Mouse (Mus musculus) spleen, adult 12 weeks (tissue): ENCODE measurements around the gene Ahcyl1.
"Not testable (repeated sequence)": the region's sequence is repeated elsewhere in the genome, so short reads cannot be mapped to it uniquely, and the experiment has no call there.

ENCODE experiments used
- DNase-seq: peaks from one replicate; pipeline ENCODE4 v3.0.0; 2022; ENCODE audit warnings: low spot score

Ahcyl1 gene

DNA sequence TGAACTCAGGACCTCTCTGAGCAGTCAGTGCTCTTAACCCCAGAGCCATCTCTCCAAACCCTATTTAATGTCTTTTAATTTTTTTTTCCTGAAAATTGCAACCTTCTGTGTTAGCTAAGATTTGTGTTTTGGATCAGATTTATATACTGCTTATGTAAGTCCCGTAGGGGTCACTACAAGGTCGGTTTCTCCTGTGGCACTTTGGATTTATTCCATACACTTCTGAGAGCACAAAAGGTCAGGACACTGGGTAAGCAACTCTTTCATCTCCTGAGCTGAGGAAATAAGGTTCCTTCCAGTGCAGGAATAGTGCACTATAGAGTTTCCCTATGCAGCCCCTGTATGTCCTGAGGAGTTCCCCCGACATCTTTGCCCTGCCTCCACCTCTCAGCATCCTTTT, 40.9 kb downstream of the Ahcyl1 start:
- DNase-seq: no peak

DNA sequence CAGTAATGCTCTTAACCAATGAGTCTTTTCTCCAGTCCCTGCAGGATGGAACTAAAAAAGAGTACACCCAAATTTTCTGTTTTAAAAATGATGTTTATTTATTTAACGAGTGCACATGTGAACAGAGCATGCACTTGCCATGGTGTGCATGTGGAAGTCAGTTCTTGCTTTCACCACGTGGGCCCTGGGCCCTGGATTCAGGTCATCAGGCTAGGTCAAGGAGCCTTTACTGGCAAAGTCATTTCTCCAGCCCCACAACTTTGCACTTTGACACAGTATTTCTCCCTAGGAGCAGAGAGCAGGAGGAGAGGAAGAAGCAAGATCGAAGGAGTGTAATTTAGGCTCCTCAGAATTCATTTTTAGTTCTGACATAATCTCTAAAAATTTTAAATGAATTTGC, 41.5 kb downstream of the Ahcyl1 start:
- DNase-seq: no peak

DNA sequence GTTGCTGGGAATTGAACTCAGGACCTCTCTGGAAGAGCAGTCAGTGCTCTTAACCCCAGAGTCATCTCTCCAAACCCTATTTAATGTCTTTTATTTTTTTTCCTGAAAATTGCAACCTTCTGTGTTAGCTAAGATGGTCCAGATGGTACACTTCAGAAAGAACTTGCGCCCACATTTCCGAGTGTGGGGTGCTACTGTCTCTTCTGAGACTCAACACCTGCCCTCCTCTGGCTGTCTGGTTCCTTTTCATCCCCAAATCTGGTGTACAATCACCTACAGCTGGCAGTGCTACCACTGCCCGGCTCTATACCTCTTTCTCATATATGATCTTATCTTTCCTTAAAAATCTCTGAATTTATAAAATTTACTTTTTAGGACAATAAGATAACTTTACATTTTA, 43.4 kb downstream of the Ahcyl1 start:
- no peak for DNase-seq

DNA sequence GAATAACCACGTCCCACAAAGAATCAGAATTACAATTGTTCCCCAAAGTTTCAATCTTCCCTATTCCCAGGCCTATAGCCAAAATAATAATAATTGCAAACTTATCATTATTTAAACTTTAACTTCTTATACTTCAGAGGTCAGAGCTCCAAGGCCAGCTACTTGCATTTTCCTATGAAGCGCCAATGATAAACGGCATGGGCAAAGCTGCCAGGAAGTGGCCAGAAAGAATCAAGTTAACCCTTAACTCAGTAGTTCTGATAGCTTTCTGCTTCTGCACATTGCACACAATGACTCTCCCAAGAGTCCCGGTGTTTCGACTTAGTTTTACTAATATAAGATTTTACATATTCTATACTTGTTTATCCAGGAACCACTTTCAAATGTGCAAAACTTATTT, 46.1 kb downstream of the Ahcyl1 start:
- not testable (repeated sequence) for DNase-seq

DNA sequence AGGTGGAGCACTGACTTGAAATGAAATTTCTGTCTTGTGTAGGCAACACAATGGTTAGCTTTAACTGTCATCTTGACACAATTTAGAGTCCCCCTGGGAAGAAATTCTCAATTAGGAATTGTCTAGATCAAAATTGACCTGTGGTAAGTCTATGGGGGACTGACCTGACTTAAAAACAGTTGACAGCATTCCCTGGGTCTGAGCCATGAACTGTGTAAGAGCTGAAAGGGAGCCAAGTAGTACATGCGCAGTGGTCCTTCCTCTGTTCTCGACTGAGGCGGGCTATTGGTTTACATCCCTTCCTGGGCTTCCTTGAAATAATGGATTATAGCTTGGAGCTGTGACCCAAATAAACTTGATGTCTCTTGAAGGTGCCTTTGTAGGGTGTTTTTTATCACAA, 49.4 kb downstream of the Ahcyl1 start:
- DNase-seq: no peak

DNA sequence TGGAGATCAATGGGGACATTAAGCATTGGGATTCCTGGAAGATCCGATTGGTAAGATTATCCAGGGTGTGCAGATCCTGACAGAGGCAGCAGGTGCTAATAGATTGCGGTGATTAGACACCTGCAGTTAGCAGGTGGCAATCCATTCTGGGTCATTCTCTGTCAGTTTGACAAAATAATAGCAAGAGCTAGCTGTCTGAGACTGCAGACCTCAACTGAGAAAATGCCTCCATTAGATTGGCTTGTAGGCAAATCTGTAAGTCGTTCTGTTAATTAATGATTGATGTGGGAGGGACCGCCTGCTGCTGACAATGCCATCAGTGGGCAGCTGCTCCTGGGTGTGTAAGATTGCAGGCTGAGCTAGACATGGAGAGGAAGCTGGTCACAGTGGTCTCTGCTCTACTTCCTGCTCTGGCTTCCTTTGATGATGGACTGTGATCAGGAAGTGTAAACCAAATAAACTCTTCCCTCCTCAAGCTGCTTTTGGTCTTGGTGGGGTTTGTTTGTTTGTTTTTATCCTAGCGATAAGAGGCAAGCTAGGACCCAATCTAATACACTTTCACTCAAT, 58.7 kb downstream of the Ahcyl1 start:
- DNase-seq: no peak

DNA sequence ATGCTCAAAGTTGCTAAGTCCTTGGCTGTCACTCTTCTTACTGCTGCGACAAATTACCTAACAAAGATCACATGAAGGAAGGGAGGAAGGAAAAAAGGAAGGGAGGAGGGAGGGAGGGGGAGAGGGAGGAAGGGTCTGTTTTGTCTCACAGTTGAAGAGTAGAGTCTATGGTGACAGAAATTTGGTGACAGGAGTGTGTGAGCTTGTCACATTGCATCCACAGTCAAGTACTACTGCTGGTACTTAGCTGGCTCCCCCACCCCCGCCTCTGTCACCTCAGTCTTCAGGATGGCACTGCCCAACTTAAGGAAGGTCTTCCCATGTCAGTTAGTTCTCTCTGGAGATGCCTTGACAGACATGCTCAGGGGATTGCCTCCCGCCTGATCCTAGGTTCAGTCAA, 60.1 kb downstream of the Ahcyl1 start:
- DNase-seq: no peak

DNA sequence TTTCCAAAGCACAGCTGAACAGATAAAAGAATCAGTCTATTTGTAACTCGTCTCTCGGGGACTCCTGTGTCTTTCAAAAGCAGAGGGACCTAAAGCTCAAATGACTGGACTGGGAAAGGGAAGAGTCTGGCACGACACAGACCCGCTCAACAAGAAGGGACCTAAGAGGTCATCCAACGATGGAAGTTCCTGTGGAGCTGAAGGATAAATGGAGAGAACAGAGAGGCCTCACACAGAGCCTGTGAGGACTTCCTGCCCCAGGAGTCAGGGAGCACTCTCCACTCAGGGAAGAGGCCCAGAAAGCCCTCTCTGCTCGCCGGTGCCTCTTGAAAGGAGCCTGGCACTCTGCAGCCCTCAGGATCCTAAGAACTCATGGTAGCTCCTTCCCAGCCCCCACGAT, 60.5 kb downstream of the Ahcyl1 start:
- DNase-seq: no peak

DNA sequence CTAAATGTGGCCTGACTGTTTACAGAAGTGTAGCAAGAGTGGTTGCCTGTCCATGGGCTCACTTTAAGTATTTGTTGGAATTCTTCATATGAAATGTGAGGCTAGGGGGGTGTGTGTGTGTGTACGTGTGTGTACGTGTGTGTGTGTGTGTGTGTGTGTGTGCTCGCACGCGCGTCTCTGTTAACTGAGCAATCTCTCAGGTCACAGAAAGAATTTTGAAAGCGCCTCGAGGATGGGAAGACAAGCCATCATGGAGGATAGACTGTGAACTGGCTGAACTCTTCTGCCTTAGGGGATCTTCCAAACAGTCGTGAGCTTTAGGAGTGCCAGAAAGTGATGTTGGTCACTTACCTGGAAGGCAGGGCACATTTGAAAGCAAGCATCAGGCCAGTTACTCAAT, 62.5 kb downstream of the Ahcyl1 start:
- DNase-seq: no peak

DNA sequence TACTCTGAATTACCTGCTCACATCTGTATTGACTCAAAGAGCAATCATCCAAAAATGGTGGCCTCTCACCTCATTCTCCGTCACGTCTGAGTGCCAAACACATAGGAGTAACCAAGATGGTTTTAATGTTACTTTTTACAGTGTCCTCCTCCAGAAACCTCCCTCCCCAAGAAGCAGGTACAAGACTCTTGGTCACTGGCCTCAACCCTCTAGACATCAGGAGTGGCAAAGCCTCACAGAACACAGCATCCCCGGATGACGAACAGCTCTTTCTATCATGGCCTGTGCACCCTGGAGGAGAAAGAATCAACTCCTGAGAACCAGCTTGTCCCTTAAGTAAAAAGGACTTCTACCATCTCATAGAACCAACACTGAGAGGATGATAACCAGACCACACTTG, 63.6 kb downstream of the Ahcyl1 start:
- DNase-seq: no peak

DNA sequence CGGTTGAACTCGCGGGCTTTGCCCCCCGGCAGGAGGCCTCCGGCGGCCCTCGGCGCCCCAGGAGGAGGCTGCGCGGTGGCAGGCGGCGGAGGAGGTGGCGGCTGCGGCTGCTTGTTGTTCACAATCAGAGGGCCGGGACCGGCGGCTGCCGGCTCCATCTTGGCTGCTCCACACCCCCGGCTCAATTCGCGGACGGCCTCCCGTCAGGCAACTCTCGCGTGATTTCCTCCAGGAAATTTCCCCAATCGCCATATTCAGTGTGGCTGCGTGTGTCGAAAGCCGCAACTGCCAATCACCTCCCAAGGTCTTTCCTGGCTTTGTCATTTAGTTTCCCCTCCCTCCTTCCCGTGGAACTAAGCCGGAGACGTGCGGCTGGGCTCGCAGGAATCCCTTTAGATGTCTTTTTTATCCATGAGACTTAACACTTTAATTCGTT, 64.8 kb downstream of the Ahcyl1 start, which contains the start of gene Strip1:
Gene Strip1, minus strand, starts transcription at position 172 of the 436 bp plus-strand sequence.
- DNase-seq: peak; percentile 80

DNA sequence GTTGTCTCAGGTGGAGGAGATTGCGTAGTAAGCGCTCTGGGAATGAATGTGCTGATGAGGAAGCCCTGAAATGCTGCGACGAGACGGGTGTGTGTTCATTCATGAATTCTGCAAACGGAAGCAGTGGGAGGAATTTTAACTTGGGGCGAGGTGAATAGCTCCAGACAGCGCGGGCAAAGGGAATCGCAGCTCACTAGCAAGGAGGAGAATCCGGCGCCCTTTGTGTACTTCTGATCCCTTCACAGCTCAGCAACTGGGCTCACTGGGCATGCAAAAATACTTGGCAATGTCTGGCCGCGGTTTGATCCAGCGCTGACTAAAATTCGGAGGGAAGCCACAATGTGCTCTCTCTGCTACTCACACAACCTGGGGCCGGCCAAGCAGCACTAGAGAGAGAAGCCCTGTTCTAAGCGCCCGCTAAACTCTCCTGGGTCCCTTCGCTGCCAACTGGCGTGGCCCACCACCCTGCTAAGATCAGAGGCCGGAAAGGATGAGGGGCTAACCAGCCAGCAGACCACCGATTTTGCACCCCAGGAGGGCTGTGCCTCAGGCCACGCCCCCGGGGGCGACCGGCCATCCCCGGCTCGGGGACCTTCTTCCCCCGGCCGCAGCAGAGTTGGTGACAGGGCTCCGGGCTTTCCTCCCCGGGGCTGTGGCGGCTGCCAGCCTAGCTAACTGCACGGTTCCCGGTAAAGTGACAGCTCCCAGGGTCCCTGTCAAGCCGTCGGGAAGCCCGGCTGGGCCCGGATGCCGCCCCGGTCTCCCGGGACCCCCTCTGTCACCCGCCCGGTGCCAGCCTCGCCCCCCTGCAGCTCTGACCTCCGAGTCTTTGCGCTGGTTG, 65.5 kb downstream of the Ahcyl1 start, which contains the start of gene Gm10961:
Gene Gm10961, plus strand, starts transcription at position 641 of the 841 bp plus-strand sequence.
- DNase-seq: no peak

DNA sequence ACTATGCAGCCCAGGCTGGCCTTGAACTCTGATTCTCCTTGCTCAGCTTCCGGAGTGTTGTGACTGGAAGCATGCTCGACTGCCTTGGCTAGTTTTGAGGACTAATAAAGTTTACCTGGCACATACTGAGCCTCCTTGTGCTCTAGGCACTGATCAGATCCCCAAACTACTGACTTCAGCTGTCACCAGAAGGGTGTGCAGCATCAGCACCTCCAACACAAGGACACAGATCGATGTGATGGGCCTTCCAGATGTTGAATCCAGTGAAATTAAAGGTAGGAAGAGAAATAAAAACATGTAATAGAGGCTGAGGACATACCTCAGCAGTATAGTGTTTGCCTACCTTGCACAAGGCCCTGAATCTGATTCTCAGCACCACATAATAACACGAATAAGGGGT, 66.9 kb downstream of the Ahcyl1 start:
- DNase-seq: no peak

DNA sequence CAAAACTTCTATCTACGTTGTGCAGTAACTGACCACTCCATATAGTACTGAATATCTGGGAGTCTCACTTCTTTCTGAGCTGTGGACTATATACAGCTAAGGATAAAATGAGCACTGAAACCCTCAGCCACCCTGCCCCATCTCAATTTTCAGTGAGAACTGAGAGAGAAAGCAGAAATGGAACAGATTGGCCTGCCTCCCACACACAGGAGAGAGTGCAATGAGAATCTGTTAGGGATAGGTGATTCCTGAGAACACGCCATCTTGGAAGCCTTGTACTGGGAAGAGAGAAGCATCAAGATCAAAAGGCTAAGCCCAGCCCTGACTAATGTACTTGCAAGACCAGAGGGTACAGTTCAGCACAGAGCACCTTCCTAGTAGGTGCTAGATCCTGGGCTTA, 67.8 kb downstream of the Ahcyl1 start:
- no peak for DNase-seq

DNA sequence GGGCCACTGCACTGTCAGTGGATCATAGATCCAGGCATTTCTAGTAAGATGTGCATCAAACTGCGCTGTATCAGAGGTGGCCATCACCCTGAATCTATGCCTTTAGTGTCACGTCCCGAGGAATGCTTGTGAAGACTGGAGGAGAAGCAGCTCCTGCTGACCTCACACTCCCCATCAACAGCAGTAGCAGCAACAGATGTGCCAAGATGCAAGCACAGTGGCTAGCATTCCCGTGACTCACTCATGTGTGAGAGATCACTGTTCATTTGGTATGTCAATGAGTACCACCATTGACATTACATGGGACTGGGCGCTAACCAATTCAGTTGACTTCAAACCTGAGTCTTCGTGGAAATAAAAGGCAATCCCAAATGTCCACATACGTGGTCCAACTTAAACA, 68.7 kb downstream of the Ahcyl1 start:
- no peak for DNase-seq

DNA sequence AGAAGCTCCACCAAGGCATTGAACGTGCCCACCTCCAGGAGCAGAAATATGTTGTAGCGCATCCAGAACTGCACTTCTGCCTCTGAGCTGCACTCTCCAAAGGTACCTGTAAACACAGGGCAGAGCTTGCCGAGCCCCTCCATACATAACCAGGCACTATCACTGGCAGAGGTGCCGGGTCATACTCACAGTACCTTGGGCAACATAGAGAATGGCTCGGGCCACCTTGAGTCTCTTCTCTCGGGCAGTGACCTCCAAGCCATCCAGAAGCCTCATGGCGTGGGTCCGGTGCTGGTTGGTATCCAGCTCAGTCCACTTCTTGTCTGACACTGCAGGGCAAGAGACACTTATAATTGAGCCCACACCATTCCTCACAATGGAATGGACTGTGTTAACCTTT, 69.6 kb downstream of the Ahcyl1 start:
- DNase-seq: no peak

DNA sequence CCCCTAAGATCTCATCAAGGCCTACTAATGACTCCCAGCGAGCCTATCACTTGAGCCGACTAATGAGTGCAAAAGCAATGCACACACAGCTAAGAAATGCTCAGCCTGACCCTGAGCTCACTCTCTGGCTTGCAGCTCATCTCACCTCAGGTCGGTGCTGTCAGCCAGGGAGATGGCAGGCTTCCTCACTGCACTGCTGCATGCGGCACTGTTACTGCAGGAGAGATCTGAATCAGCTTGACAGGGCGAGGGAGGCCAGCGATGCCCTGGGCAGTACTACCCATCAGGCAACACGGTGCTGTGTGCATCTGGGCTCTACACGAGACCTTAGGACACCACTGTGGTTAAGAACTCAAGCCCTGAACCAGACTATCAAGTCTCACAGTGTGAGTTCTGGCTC, 70.8 kb downstream of the Ahcyl1 start:
- no peak for DNase-seq

DNA sequence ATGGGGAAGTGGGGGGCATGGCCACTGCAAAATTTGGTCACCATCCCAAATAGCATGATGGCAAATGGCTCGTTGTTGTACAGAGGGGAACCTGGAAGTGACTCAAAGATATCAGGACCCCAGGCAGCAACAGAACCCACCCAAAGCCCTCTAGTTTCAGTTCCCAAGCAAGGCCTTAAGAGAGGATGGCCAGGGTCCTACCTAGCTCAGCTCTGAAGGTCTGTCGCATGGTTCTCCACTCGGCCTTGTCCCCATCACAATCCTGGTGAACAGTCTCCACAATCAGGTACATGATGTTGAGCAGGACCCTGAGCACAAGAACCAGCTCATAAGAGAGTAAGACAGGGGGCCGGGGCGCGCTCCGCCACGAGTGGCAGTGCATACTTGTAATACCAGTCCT, 71.9 kb downstream of the Ahcyl1 start:
- DNase-seq: no peak

DNA sequence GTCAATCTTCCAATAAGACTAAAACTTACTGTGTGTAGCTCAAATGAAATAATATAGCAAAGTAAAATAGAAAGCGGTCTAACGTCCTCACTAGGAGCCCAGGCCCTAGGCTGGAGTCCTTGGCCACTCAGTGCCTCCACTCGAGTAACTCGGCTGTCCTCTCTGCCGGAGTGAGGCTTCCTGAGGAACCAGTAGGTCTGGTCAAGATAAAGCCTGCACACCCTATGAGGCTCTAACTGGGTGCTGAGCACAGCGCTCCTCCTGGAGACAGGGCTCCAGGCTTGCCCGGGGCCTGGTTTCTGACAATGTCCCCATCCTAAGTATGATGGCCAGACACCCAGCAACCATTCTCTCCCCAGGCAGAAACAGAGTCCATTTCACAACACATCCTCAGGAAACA, 73.8 kb downstream of the Ahcyl1 start:
- DNase-seq: no peak

DNA sequence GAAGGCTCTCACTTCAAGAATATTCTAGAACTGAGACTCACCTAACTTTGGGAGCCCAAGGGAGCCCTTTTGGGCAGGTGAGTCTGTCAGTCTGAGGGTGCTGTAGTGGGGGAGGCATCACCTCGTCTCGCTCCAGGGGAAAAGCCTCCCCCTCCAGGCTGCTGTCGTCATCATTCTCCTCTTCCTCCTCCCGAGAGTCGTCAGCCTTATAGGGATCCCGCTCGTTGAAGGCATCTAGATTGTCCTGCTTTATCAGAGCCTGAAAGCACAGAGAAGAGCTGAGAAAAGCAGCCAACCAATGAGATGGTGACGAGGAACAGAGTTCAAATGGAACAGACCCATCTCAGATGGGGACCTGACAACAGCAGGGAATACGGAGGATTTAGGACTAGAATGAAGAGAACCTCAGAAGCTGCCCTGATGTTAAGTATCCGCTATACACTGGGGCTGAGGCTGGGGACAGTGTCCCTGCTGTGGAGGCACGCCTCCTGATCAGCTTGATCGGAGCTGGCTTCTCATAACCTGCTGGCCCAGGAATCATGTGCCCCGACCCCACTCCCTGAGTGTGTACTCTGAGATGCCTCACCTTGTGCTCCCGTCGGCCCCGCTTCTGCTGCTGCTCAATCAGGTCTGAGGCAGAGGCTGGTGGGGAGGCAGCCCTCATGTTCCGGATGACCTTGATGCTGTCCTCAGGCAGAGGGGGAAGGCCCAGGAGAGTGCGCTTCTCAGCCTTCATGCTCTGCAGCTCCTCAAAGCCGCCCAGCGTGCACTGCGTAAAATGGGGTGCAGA, 74.9 kb downstream of the Ahcyl1 start:
- DNase-seq: no peak

DNA sequence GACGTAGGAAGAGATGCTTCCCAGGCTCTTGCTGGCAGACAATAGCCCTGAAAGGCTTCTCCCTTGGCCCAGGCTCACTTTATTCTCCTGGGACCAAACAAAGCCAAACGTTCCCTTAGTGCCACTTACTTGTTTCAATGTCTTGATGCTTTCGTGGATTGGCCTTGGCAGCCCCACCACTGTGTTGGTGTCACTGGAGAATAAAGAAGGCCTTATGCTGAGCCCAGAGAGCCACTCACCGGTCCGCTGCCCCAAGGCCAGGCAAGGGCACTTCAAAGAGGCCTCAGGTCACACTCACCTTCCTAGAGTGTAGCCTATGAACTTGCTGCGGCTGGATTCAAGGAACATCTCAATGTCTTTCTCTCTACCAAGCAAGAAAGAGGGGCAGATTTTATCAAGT, 76.4 kb downstream of the Ahcyl1 start:
- DNase-seq: no peak

DNA sequence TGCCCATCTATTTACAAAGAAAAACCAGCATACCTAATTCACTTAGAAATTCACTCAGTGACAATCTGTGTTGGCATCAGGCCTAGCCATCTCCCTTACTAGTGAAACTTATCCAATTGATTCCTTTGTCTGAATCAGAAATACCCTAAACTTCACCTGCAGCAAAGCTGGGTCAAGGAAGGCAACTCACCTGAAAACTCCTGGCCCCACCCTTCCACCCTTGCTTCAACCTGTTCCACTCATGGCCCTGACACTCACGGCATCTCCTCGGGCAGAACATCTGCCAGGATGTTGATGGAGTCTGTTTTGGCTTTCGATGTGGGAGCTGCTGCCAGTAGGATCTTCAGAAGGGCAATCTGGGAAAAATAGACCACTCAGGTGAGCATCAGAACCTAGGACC, 78.6 kb downstream of the Ahcyl1 start:
- no peak for DNase-seq
